Mouse (Mus musculus) adrenal gland, postnatal 0 days (tissue): ENCODE measurements around the gene Coa3. TPM values are rescaled to one million over a fixed set of nuclear protein-coding genes. Genes with fewer than 3 reads are reported as not detected.

ENCODE experiments used
- polyA plus RNA-seq: library from polyadenylated mRNA; unstranded; fragments of >200 nt; fragmentation: Nextera tagmentation; extraction: Ambion mirVana; gene quantifications from 2 replicates; pipeline ENCODE4 v1.2.1, GENCODE M21; 2015

Coa3 gene
- 156 and 178 TPM in 2 replicates for polyA plus RNA-seq

GRCm38 (mm10) chr11:101278223-101279192, at the start of gene Coa3, which contains the start of gene Cntd1:
Gene Coa3 (minus strand): TSS chr11:101279114.
Gene Cntd1 (plus strand): TSS chr11:101279012.

GRCm38 (mm10) chr11:101324763-101325162, 45.8 kb upstream of the Coa3 start, which contains the start of gene Aoc2:
Gene Aoc2 (plus strand): TSS chr11:101325063.

GRCm38 (mm10) chr11:101315665-101316500, 37.0 kb upstream of the Coa3 start, which contains the start of gene Psme3:
Gene Psme3 (plus strand): TSS chr11:101316213.

GRCm38 (mm10) chr11:101302004-101302798, 23.3 kb upstream of the Coa3 start, which contains the start of gene Becn1:
Gene Becn1 (minus strand): TSS chr11:101302286.

GRCm38 (mm10) chr11:101259948-101260825, 18.7 kb downstream of the Coa3 start, which contains the start of gene Wnk4:
Gene Wnk4 (plus strand): TSS chr11:101260567.

GRCm38 (mm10) chr11:101253613-101254389, 25.1 kb downstream of the Coa3 start, which contains the start of gene Vps25:
Gene Vps25 (plus strand): TSS chr11:101253707.

GRCm38 (mm10) chr11:101245855-101246701, 32.8 kb downstream of the Coa3 start, which contains the start of gene Ramp2:
Gene Ramp2 (plus strand): TSS chr11:101246028.

Other genes with a start within 250 kb of the Coa3 start
- 29.9 and 57.1 TPM in 2 replicates for gene Naglu, start 209.1 kb downstream of the Coa3 start, polyA plus RNA-seq
- 0.36 and 0.65 TPM in 2 replicates for gene Hsd17b1, start 200.7 kb downstream of the Coa3 start, polyA plus RNA-seq
- 40.7 and 70.1 TPM in 2 replicates for gene Coasy, start 196.5 kb downstream of the Coa3 start, polyA plus RNA-seq
- gene Mlx, start 191.8 kb downstream of the Coa3 start, polyA plus RNA-seq: 33.9 and 46.5 TPM in 2 replicates
- gene Psmc3ip, start 183.7 kb downstream of the Coa3 start, polyA plus RNA-seq: 13.6 and 15.3 TPM in 2 replicates
- 17.6 and 20.9 TPM in 2 replicates for gene Retreg3, start 159.2 kb downstream of the Coa3 start, polyA plus RNA-seq
- gene Tubg1, start 159.2 kb downstream of the Coa3 start, polyA plus RNA-seq: 34.1 and 45.0 TPM in 2 replicates
- gene Tubg2, start 123.2 kb downstream of the Coa3 start, polyA plus RNA-seq: 5.6 and 9.6 TPM in 2 replicates
- gene Cntnap1, start 108.6 kb downstream of the Coa3 start, polyA plus RNA-seq: 0.88 and 1.1 TPM in 2 replicates
- gene Plekhh3, start 107.8 kb downstream of the Coa3 start, polyA plus RNA-seq: 14.7 and 16.6 TPM in 2 replicates
- 0.06 and 0.28 TPM in 2 replicates for gene Ccr10, start 103.7 kb downstream of the Coa3 start, polyA plus RNA-seq
- gene Ezh1, start 52.7 kb downstream of the Coa3 start, polyA plus RNA-seq: 8.6 and 14.0 TPM in 2 replicates
- 60.0 and 102 TPM in 2 replicates for gene Ramp2, start 33.1 kb downstream of the Coa3 start, polyA plus RNA-seq
- 97.9 and 113 TPM in 2 replicates for gene Vps25, start 25.4 kb downstream of the Coa3 start, polyA plus RNA-seq
- gene Wnk4, start 18.5 kb downstream of the Coa3 start, polyA plus RNA-seq: 4.3 and 4.5 TPM in 2 replicates
- gene Cntd1, start 102 bp downstream of the Coa3 start, polyA plus RNA-seq: 0.70 and 0.72 TPM in 2 replicates
- 99.1 and 118 TPM in 2 replicates for gene Becn1, start 23.2 kb upstream of the Coa3 start, polyA plus RNA-seq
- 55.7 and 85.9 TPM in 2 replicates for gene Psme3, start 37.1 kb upstream of the Coa3 start, polyA plus RNA-seq
- gene Aoc2, start 45.9 kb upstream of the Coa3 start, polyA plus RNA-seq: 0.43 and 0.57 TPM in 2 replicates
- gene Aoc3, start 51.5 kb upstream of the Coa3 start, polyA plus RNA-seq: 1.7 and 2.3 TPM in 2 replicates
- gene G6pc, start 88.4 kb upstream of the Coa3 start, polyA plus RNA-seq: 4.1 and 7.5 TPM in 2 replicates
- 29.9 and 39.5 TPM in 2 replicates for gene Aarsd1, start 138.5 kb upstream of the Coa3 start, polyA plus RNA-seq
- gene Gm27029, start 145.7 kb upstream of the Coa3 start, polyA plus RNA-seq: 3.0 and 3.6 TPM in 2 replicates
- gene Rundc1, start 146.0 kb upstream of the Coa3 start, polyA plus RNA-seq: 13.2 and 19.8 TPM in 2 replicates
- 5.9 and 11.6 TPM in 2 replicates for gene Ptges3l, start 146.2 kb upstream of the Coa3 start, polyA plus RNA-seq
- 327 and 341 TPM in 2 replicates for gene Rpl27, start 163.2 kb upstream of the Coa3 start, polyA plus RNA-seq
- gene Ifi35, start 169.3 kb upstream of the Coa3 start, polyA plus RNA-seq: 57.4 and 61.2 TPM in 2 replicates
- gene Rnd2, start 185.9 kb upstream of the Coa3 start, polyA plus RNA-seq: 10.7 and 14.9 TPM in 2 replicates
- gene Vat1, start 187.1 kb upstream of the Coa3 start, polyA plus RNA-seq: 59.9 and 78.0 TPM in 2 replicates